Mouse (Mus musculus): ENCODE results near the gene Slc39a7. TPM values are rescaled to one million over a fixed set of nuclear protein-coding genes. Genes with fewer than 3 reads are reported as not detected.

The Slc39a7 gene
- polyA plus RNA-seq, 1 experiment from 2014 or later: 179 TPM

MicroRNAs within 50 kb of the gene (microRNA counts, 519-probe panel; counts per million panel counts)
- microRNA mmu-miR-219: not detected

Small RNA genes within 50 kb of the gene (microRNA-seq; reads per million reads assigned to microRNA genes)
- gene Mir219a-1: 1.6 reads per million
- not detected for gene Mir219c

Other genes with a start within 250 kb of the Slc39a7 start
- gene Angptl4, start 249.9 kb downstream of the Slc39a7 start, polyA plus RNA-seq (2016; fragmentation: Nextera tagmentation; extraction: Ambion mirVana): 43.2 and 43.7 TPM in 2 replicates
- gene Kank3, start 221.2 kb downstream of the Slc39a7 start, polyA plus RNA-seq (2016; fragmentation: Nextera tagmentation; extraction: Ambion mirVana): 28.1 and 28.7 TPM in 2 replicates
- gene Rps28, start 207.1 kb downstream of the Slc39a7 start, polyA plus RNA-seq (2016; fragmentation: Nextera tagmentation; extraction: Ambion mirVana): 1,001 and 1,020 TPM in 2 replicates
- gene Ndufa7, start 207.1 kb downstream of the Slc39a7 start, polyA plus RNA-seq (2016; fragmentation: Nextera tagmentation; extraction: Ambion mirVana): 458 and 462 TPM in 2 replicates
- 66.4 and 73.9 TPM in 2 replicates for gene Cd320, start 188.6 kb downstream of the Slc39a7 start, polyA plus RNA-seq (2016; fragmentation: Nextera tagmentation; extraction: Ambion mirVana)
- not detected in 2 replicates for gene Gm7029, start 157.8 kb downstream of the Slc39a7 start, polyA plus RNA-seq (2016; fragmentation: Nextera tagmentation; extraction: Ambion mirVana)
- 6.6 and 7.6 TPM in 2 replicates for gene Kifc1, start 141.0 kb downstream of the Slc39a7 start, polyA plus RNA-seq (2016; fragmentation: Nextera tagmentation; extraction: Ambion mirVana)
- 0.46 and 1.1 TPM in 2 replicates for gene Platr17, start 126.5 kb downstream of the Slc39a7 start, polyA plus RNA-seq (2016; fragmentation: Nextera tagmentation; extraction: Ambion mirVana)
- gene Daxx, start 122.3 kb downstream of the Slc39a7 start, polyA plus RNA-seq (2016; fragmentation: Nextera tagmentation; extraction: Ambion mirVana): 66.2 and 79.3 TPM in 2 replicates
- gene Tapbp, start 115.8 kb downstream of the Slc39a7 start, polyA plus RNA-seq (2016; fragmentation: Nextera tagmentation; extraction: Ambion mirVana): 21.5 and 23.5 TPM in 2 replicates
- 21.8 and 22.4 TPM in 2 replicates for gene Zbtb22, start 115.8 kb downstream of the Slc39a7 start, polyA plus RNA-seq (2016; fragmentation: Nextera tagmentation; extraction: Ambion mirVana)
- 61.3 and 64.2 TPM in 2 replicates for gene Rgl2, start 102.1 kb downstream of the Slc39a7 start, polyA plus RNA-seq (2016; fragmentation: Nextera tagmentation; extraction: Ambion mirVana)
- 180 and 186 TPM in 2 replicates for gene Pfdn6, start 91.3 kb downstream of the Slc39a7 start, polyA plus RNA-seq (2016; fragmentation: Nextera tagmentation; extraction: Ambion mirVana)
- 45.5 and 45.8 TPM in 2 replicates for gene Wdr46, start 91.0 kb downstream of the Slc39a7 start, polyA plus RNA-seq (2016; fragmentation: Nextera tagmentation; extraction: Ambion mirVana)
- gene B3galt4, start 80.2 kb downstream of the Slc39a7 start, polyA plus RNA-seq (2016; fragmentation: Nextera tagmentation; extraction: Ambion mirVana): 5.0 and 6.8 TPM in 2 replicates
- gene Vps52, start 75.9 kb downstream of the Slc39a7 start, polyA plus RNA-seq (2016; fragmentation: Nextera tagmentation; extraction: Ambion mirVana): 53.3 and 55.0 TPM in 2 replicates
- gene Rps18, start 75.7 kb downstream of the Slc39a7 start, polyA plus RNA-seq (2016; fragmentation: Nextera tagmentation; extraction: Ambion mirVana): 1,388 and 1,510 TPM in 2 replicates
- 4.5 and 5.0 TPM in 2 replicates for gene H2-K1, start 31.3 kb downstream of the Slc39a7 start, polyA plus RNA-seq (2016; fragmentation: Nextera tagmentation; extraction: Ambion mirVana)
- gene Ring1, start 7.0 kb downstream of the Slc39a7 start, polyA plus RNA-seq (2016; fragmentation: Nextera tagmentation; extraction: Ambion mirVana): 21.6 and 25.3 TPM in 2 replicates
- gene H2-Ke6, start 3.6 kb downstream of the Slc39a7 start, polyA plus RNA-seq (2016; fragmentation: Nextera tagmentation; extraction: Ambion mirVana): 54.4 and 56.8 TPM in 2 replicates
- gene Rxrb, start 130 bp upstream of the Slc39a7 start, polyA plus RNA-seq (2016; fragmentation: Nextera tagmentation; extraction: Ambion mirVana): 64.3 and 64.4 TPM in 2 replicates
- gene Col11a2, start 7.8 kb upstream of the Slc39a7 start, polyA plus RNA-seq (2016; fragmentation: Nextera tagmentation; extraction: Ambion mirVana): 17.5 and 31.9 TPM in 2 replicates
- gene H2-Oa, start 60.7 kb upstream of the Slc39a7 start, polyA plus RNA-seq (2016; fragmentation: Nextera tagmentation; extraction: Ambion mirVana): 0.71 and 0.86 TPM in 2 replicates
- gene H2-DMa, start 87.9 kb upstream of the Slc39a7 start, polyA plus RNA-seq (2016; fragmentation: Nextera tagmentation; extraction: Ambion mirVana): 11.1 and 13.2 TPM in 2 replicates
- 129 and 134 TPM in 2 replicates for gene Brd2, start 91.0 kb upstream of the Slc39a7 start, polyA plus RNA-seq (2016; fragmentation: Nextera tagmentation; extraction: Ambion mirVana)
- 0.30 and 0.32 TPM in 2 replicates for gene H2-DMb2, start 111.6 kb upstream of the Slc39a7 start, polyA plus RNA-seq (2016; fragmentation: Nextera tagmentation; extraction: Ambion mirVana)
- gene H2-DMb1, start 121.4 kb upstream of the Slc39a7 start, polyA plus RNA-seq (2016; fragmentation: Nextera tagmentation; extraction: Ambion mirVana): 1.2 and 1.3 TPM in 2 replicates
- 4.1 and 5.7 TPM in 2 replicates for gene Tap1, start 155.9 kb upstream of the Slc39a7 start, polyA plus RNA-seq (2016; fragmentation: Nextera tagmentation; extraction: Ambion mirVana)
- 2.4 and 2.5 TPM in 2 replicates for gene Psmb9, start 156.1 kb upstream of the Slc39a7 start, polyA plus RNA-seq (2016; fragmentation: Nextera tagmentation; extraction: Ambion mirVana)
- 2.1 and 3.1 TPM in 2 replicates for gene Psmb8, start 166.0 kb upstream of the Slc39a7 start, polyA plus RNA-seq (2016; fragmentation: Nextera tagmentation; extraction: Ambion mirVana)
- gene Tap2, start 171.8 kb upstream of the Slc39a7 start, polyA plus RNA-seq (2016; fragmentation: Nextera tagmentation; extraction: Ambion mirVana): 1.5 and 1.7 TPM in 2 replicates
- not detected in 2 replicates for gene H2-Ob, start 207.2 kb upstream of the Slc39a7 start, polyA plus RNA-seq (2016; fragmentation: Nextera tagmentation; extraction: Ambion mirVana)
- gene H2-Ab1, start 226.0 kb upstream of the Slc39a7 start, polyA plus RNA-seq (2016; fragmentation: Nextera tagmentation; extraction: Ambion mirVana): 2.7 and 2.8 TPM in 2 replicates

Measured in limb, embryonic 12.5 days (tissue).